Mouse (Mus musculus): ENCODE measurements around the gene Vangl2. TPM values are rescaled to one million over a fixed set of nuclear protein-coding genes. Genes with fewer than 3 reads are reported as not detected.

Vangl2 gene
- polyA plus RNA-seq, 1 experiment from 2014 or later = 52.9 TPM

Other genes starting within 250 kb of the Vangl2 start
- 0.64 and 0.80 TPM in 2 replicates for gene Cd84, start 188.7 kb downstream of the Vangl2 start, polyA plus RNA-seq (2014; fragmentation: Nextera tagmentation; extraction: Ambion mirVana)
- not detected in 2 replicates for gene Gm10521, start 132.8 kb downstream of the Vangl2 start, polyA plus RNA-seq (2014; fragmentation: Nextera tagmentation; extraction: Ambion mirVana)
- not detected in 2 replicates for gene Slamf6, start 110.9 kb downstream of the Vangl2 start, polyA plus RNA-seq (2014; fragmentation: Nextera tagmentation; extraction: Ambion mirVana)
- gene Nhlh1, start 29.1 kb upstream of the Vangl2 start, polyA plus RNA-seq (2014; fragmentation: Nextera tagmentation; extraction: Ambion mirVana) = 10.7 and 11.0 TPM in 2 replicates
- 178 and 194 TPM in 2 replicates for gene Copa, start 54.1 kb upstream of the Vangl2 start, polyA plus RNA-seq (2014; fragmentation: Nextera tagmentation; extraction: Ambion mirVana)
- 107 and 108 TPM in 2 replicates for gene Ncstn, start 54.4 kb upstream of the Vangl2 start, polyA plus RNA-seq (2014; fragmentation: Nextera tagmentation; extraction: Ambion mirVana)
- gene Pex19, start 98.3 kb upstream of the Vangl2 start, polyA plus RNA-seq (2014; fragmentation: Nextera tagmentation; extraction: Ambion mirVana) = 152 and 153 TPM in 2 replicates
- gene Dcaf8, start 119.6 kb upstream of the Vangl2 start, polyA plus RNA-seq (2014; fragmentation: Nextera tagmentation; extraction: Ambion mirVana) = 93.9 and 100.0 TPM in 2 replicates
- 332 and 337 TPM in 2 replicates for gene Pea15a, start 178.4 kb upstream of the Vangl2 start, polyA plus RNA-seq (2014; fragmentation: Nextera tagmentation; extraction: Ambion mirVana)
- gene Casq1, start 191.4 kb upstream of the Vangl2 start, polyA plus RNA-seq (2014; fragmentation: Nextera tagmentation; extraction: Ambion mirVana) = 1.4 and 2.1 TPM in 2 replicates
- gene Atp1a4, start 230.0 kb upstream of the Vangl2 start, polyA plus RNA-seq (2014; fragmentation: Nextera tagmentation; extraction: Ambion mirVana) = not detected in 2 replicates
- 47.2 and 55.1 TPM in 2 replicates for gene Igsf8, start 233.2 kb upstream of the Vangl2 start, polyA plus RNA-seq (2014; fragmentation: Nextera tagmentation; extraction: Ambion mirVana)

All from midbrain, embryonic 11.5 days (tissue).